Mouse (Mus musculus): ENCODE data around the gene Cd33. TPM values are rescaled to one million over a fixed set of nuclear protein-coding genes. Genes with fewer than 3 reads are reported as not detected.

Cd33 gene
- 1.3 TPM in 2 replicates for polyA plus RNA-seq (2015; fragmentation: Nextera tagmentation; extraction: Ambion mirVana)

GRCm38 (mm10) chr7:43544225-43544977 is at the start of gene Cd33:
TSS of gene Cd33 (minus strand) at chr7:43544428.
- Histone ChIP-seq H3K4me3 (replicated peaks) (no peak within 1 kb of the TSS), H3K27ac (no peak within 1 kb of the TSS), H3K36me3 (no peaks in the 10 kb centered on the region), H3K4me1 (replicated peaks) (no peaks in the 10 kb centered on the region), H3K4me2 (no peak within 1 kb of the TSS), H3K9me3 (replicated peaks) (no peaks in the 10 kb centered on the region), H3K9ac (no peak within 1 kb of the TSS), H3K27me3 (no peaks in the 10 kb centered on the region)
- DNase-seq (no peak), ATAC-seq (ENCODE audit: low read depth) (no peak)
- 37% methylated on average over 7 of the region's 7 CpGs for WGBS (ENCODE audit: insufficient replicate concordance)

- Histone ChIP-seq H3K27ac (no peak overlapping the region), H3K27me3 (no peaks in the 10 kb centered on the region), H3K36me3 (peaks cover 55% of the 10 kb centered on the region), H3K4me3 (replicated peaks) (no peak overlapping the region), H3K9ac (no peak overlapping the region), H3K4me1 (replicated peaks) (peaks cover 16% of the 10 kb centered on the region), H3K4me2 (no peak overlapping the region), H3K9me3 (replicated peaks) (no peaks in the 10 kb centered on the region)
- DNase-seq, result no peak
- WGBS (ENCODE audit: insufficient replicate concordance), result 74% methylated on average over 5 of the region's 5 CpGs
- no peak for ATAC-seq (ENCODE audit: low read depth)
Measured at GRCm38 (mm10) chr7:43584790-43585189, 40.6 kb upstream of the Cd33 start.

- no peaks in the 10 kb centered on the region for H3K9me3 ChIP-seq (replicated peaks)
- H3K27ac ChIP-seq, result no peak overlapping the region
- WGBS (ENCODE audit: insufficient replicate concordance), result 70% methylated on average over 5 of the region's 5 CpGs
- H3K36me3 ChIP-seq, result peaks cover 15% of the 10 kb centered on the region
- H3K9ac ChIP-seq, result peak overlapping the region; percentile 71; the same call in 1 of the 2 replicates
- peak overlapping the region; percentile 83 for H3K4me2 ChIP-seq
- H3K4me1 ChIP-seq (replicated peaks), result peaks cover 16% of the 10 kb centered on the region
- ATAC-seq (ENCODE audit: low read depth), result no peak
- no peak for DNase-seq
- no peaks in the 10 kb centered on the region for H3K27me3 ChIP-seq
- H3K4me3 ChIP-seq (replicated peaks), result peak overlapping the region; percentile 75
Measured at GRCm38 (mm10) chr7:43580526-43580925, 36.3 kb upstream of the Cd33 start.

- Histone ChIP-seq H3K9ac (peak within 1 kb of the TSS; percentile 71), H3K9me3 (replicated peaks) (no peaks in the 10 kb centered on the region), H3K4me3 (replicated peaks) (peak within 1 kb of the TSS; percentile 75), H3K27ac (peak within 1 kb of the TSS; percentile 60), H3K36me3 (peaks cover 6% of the 10 kb centered on the region), H3K27me3 (no peaks in the 10 kb centered on the region), H3K4me1 (replicated peaks) (peaks cover 16% of the 10 kb centered on the region), H3K4me2 (peak within 1 kb of the TSS; percentile 83)
- DNase-seq (peak; percentile 79), ATAC-seq (ENCODE audit: low read depth) (peak; percentile 95)
- WGBS (ENCODE audit: insufficient replicate concordance), result under 1% methylated on average over 37 of the region's 37 CpGs
Measured at GRCm38 (mm10) chr7:43579440-43580171, 35.4 kb upstream of the Cd33 start, which contains the start of gene Zfp719. TSS of gene Zfp719 (plus strand) at chr7:43579610.

GRCm38 (mm10) chr7:43571216-43571615 is 27.0 kb upstream of the Cd33 start:
- 62% methylated on average over 2 of the region's 2 CpGs for WGBS (ENCODE audit: insufficient replicate concordance)
- Histone ChIP-seq H3K9ac (no peak overlapping the region), H3K36me3 (peaks cover 14% of the 10 kb centered on the region; the same call in 1 of the 2 replicates), H3K4me3 (replicated peaks) (no peak overlapping the region), H3K4me1 (replicated peaks) (no peaks in the 10 kb centered on the region), H3K9me3 (replicated peaks) (no peaks in the 10 kb centered on the region), H3K27me3 (no peaks in the 10 kb centered on the region), H3K4me2 (no peak overlapping the region), H3K27ac (no peak overlapping the region)
- DNase-seq (no peak), ATAC-seq (ENCODE audit: low read depth) (no peak)

GRCm38 (mm10) chr7:43563300-43563699 is 19.1 kb upstream of the Cd33 start:
- Histone ChIP-seq H3K27me3 (no peaks in the 10 kb centered on the region), H3K4me2 (peak overlapping the region; percentile 73), H3K9ac (no peak overlapping the region), H3K9me3 (replicated peaks) (no peaks in the 10 kb centered on the region), H3K4me3 (replicated peaks) (no peak overlapping the region; the same call in 1 of the 2 replicates), H3K27ac (no peak overlapping the region), H3K4me1 (replicated peaks) (peaks cover 10% of the 10 kb centered on the region; the same call in 1 of the 2 replicates), H3K36me3 (0 out of 2 replicates have a peak, but pooled peaks cover 2% of the 10 kb centered on the region)
- ATAC-seq (ENCODE audit: low read depth) (no peak), DNase-seq (no peak)
- 35% methylated on average over 6 of the region's 6 CpGs for WGBS (ENCODE audit: insufficient replicate concordance)

GRCm38 (mm10) chr7:43562651-43563070 is 18.4 kb upstream of the Cd33 start:
- Histone ChIP-seq H3K4me2 (peak overlapping the region; percentile 73), H3K4me3 (replicated peaks) (peak overlapping the region; percentile 63), H3K4me1 (replicated peaks) (peaks cover 10% of the 10 kb centered on the region; the same call in 1 of the 2 replicates), H3K9ac (peak overlapping the region; percentile 62), H3K9me3 (replicated peaks) (no peaks in the 10 kb centered on the region), H3K36me3 (0 out of 2 replicates have a peak, but pooled peaks cover under 1% of the 10 kb centered on the region), H3K27ac (no peak overlapping the region), H3K27me3 (no peaks in the 10 kb centered on the region)
- ATAC-seq (ENCODE audit: low read depth) (no peak), DNase-seq (no peak)
- 2% methylated on average over 10 of the region's 10 CpGs for WGBS (ENCODE audit: insufficient replicate concordance)

GRCm38 (mm10) chr7:43562006-43562633 is 17.9 kb upstream of the Cd33 start, which contains the start of gene Zfp658:
TSS of gene Zfp658 (plus strand) at chr7:43562256.
- H3K4me3 ChIP-seq (replicated peaks), result peak within 1 kb of the TSS; percentile 63
- H3K36me3 ChIP-seq, result no peaks in the 10 kb centered on the region
- H3K27me3 ChIP-seq, result no peaks in the 10 kb centered on the region
- peak within 1 kb of the TSS; percentile 73 for H3K4me2 ChIP-seq
- DNase-seq (peak; percentile 32), ATAC-seq (ENCODE audit: low read depth) (peak; percentile 68)
- H3K4me1 ChIP-seq (replicated peaks), result peaks cover 10% of the 10 kb centered on the region; the same call in 1 of the 2 replicates
- H3K9me3 ChIP-seq (replicated peaks), result no peaks in the 10 kb centered on the region
- H3K27ac ChIP-seq, result peak within 1 kb of the TSS; percentile 20; the same call in 1 of the 2 replicates
- WGBS (ENCODE audit: insufficient replicate concordance), result 1% methylated on average over 27 of the region's 27 CpGs
- H3K9ac ChIP-seq, result peak within 1 kb of the TSS; percentile 62

- no peaks in the 10 kb centered on the region for H3K9me3 ChIP-seq (replicated peaks)
- no peaks in the 10 kb centered on the region for H3K36me3 ChIP-seq
- H3K4me1 ChIP-seq (replicated peaks), result no peaks in the 10 kb centered on the region
- H3K27me3 ChIP-seq, result no peaks in the 10 kb centered on the region
- DNase-seq (no peak), ATAC-seq (ENCODE audit: low read depth) (no peak)
- no peak overlapping the region for H3K4me2 ChIP-seq
- WGBS (ENCODE audit: insufficient replicate concordance), result 57% methylated on average over 1 of the region's 1 CpGs
- no peak overlapping the region for H3K4me3 ChIP-seq (replicated peaks)
- H3K27ac ChIP-seq, result no peak overlapping the region
- no peak overlapping the region for H3K9ac ChIP-seq
Measured at GRCm38 (mm10) chr7:43556901-43557300, 12.7 kb upstream of the Cd33 start.

GRCm38 (mm10) chr7:43555351-43555750 is 11.1 kb upstream of the Cd33 start:
- Histone ChIP-seq H3K4me2 (no peak overlapping the region), H3K27ac (no peak overlapping the region), H3K36me3 (no peaks in the 10 kb centered on the region), H3K9me3 (replicated peaks) (no peaks in the 10 kb centered on the region), H3K9ac (no peak overlapping the region), H3K4me1 (replicated peaks) (no peaks in the 10 kb centered on the region), H3K4me3 (replicated peaks) (no peak overlapping the region), H3K27me3 (no peaks in the 10 kb centered on the region)
- WGBS (ENCODE audit: insufficient replicate concordance), result 61% methylated on average over 5 of the region's 5 CpGs
- no peak for DNase-seq
- no peak for ATAC-seq (ENCODE audit: low read depth)

- Histone ChIP-seq H3K4me1 (replicated peaks) (no peaks in the 10 kb centered on the region), H3K27me3 (no peaks in the 10 kb centered on the region), H3K36me3 (no peaks in the 10 kb centered on the region), H3K4me2 (no peak overlapping the region), H3K9ac (no peak overlapping the region), H3K27ac (no peak overlapping the region), H3K9me3 (replicated peaks) (no peaks in the 10 kb centered on the region), H3K4me3 (replicated peaks) (no peak overlapping the region)
- WGBS (ENCODE audit: insufficient replicate concordance), result 14% methylated on average over 3 of the region's 3 CpGs
- ATAC-seq (ENCODE audit: low read depth) (0 out of 2 replicates have a peak, but pooled peaks have one; percentile 29), DNase-seq (no peak)
Measured at GRCm38 (mm10) chr7:43554550-43554949, 10.3 kb upstream of the Cd33 start.

All from liver, embryonic 13.5 days (tissue).